Mouse (Mus musculus) megakaryocyte, adult 5-6 weeks (primary cell): ENCODE measurements at regions not wholly inside any gene's neighbourhood (a gene's known extent, or its start where the extent isn't known, plus 50 kb on each side); places are given as distances from the start of the nearest gene placed in this dataset.
"Not testable (repeated sequence)": the region's sequence is repeated elsewhere in the genome, so short reads cannot be mapped to it uniquely, and the experiment has no call there.

Source experiments
- ATAC-seq: 2 replicates; pipeline ENCODE4 v1.8.0; 2016; ENCODE audit warnings: mild to moderate bottlenecking, inconsistent platforms; ENCODE audit not compliant: poor library complexity, severe bottlenecking

DNA sequence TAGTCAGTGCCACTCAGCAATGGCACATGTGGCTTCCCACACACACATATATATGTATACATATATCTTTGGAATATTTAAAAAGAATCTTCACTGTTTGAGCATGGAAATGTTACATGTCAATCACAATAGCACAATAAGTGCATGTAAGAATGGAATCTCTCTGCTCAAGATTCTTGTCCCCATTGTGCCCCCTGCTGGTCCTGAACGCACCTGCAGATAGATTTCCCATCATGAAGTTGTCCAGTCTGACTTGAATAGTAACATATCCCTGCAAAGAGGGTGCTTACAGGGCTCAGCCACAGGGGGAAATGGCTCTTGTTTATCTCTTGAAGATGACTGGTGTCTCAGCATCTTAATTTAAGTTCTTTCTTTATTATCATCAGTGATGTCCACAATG, 770.8 kb upstream of the Zfp386 start:
- peak; percentile 92 for ATAC-seq

DNA sequence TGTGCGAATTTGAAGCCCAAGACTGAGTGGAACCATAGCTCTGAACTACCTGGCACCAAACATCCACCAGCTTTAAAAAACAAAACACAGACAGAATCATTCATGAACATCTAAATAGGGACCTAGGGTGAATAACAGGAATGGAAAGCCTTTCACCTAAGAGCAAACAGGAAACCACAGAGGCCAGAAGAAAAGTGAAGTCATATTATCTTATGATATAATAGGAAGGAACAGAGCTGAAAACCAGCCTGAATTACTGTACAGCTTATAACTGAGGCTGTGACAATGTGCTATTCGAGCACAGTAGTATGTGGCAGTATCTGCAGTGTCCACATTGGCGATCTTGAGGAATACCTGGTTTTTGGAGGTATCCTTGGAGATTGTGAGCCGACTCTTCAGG, 753.8 kb upstream of the Zfp386 start:
- peak; percentile 68 for ATAC-seq

DNA sequence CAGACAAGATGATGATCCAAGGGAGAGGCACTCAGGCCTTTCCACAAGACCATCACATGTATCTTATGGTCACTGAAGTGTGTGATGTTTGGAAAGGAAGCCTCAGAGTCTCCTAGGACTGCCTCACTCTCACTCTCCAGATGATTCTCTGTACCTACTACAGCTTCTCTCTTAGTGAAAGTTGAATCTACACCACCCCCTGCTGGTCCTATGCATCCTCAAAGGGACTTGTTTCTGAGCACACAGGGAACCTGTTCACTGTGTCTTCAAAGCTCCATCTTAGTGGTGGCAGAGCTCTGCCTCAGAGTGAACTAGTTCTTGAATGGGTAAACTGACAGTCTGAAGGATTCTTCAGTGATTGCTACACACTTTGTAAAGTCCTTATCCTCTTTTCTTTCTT, 749.5 kb upstream of the Zfp386 start:
- not testable (repeated sequence) for ATAC-seq

DNA sequence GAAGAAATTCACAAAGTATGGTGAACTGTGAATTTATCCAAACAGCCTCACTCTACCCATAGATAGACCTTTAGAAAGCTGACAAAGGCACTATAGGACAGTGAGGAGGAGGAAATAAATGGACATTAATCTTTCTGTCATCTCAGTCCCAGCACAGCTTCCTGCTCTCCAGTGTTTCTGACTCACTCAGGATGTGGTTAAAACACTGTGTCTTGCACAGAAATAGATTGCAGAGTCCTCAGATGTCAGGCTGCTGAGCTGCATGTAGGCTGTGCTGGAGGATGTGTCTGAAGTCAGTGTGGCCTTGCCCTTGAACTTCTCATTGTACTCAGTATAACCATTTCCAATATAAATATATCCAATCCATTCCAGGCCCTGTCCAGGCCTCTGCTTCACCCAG, 735.6 kb upstream of the Zfp386 start:
- peak; percentile 94 for ATAC-seq

DNA sequence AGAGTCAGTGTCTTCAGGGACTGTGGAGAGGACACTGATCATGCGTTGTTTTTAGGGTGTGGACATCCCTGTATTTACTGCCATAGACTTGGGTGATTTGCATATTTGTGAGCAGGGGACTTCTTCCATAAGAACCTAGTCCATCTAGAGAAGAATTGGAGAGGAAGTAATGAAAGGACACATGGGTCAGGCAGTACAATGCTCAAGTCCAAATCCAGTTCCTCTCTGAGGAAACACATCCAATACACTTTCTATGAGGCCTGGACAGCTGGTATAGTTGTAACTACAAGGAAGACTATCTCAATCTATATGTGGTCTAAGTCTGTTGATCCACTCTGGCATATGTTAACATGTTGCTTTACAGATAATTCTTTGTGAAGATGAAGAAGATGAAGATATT, 734.9 kb upstream of the Zfp386 start:
- peak; percentile 74 for ATAC-seq

DNA sequence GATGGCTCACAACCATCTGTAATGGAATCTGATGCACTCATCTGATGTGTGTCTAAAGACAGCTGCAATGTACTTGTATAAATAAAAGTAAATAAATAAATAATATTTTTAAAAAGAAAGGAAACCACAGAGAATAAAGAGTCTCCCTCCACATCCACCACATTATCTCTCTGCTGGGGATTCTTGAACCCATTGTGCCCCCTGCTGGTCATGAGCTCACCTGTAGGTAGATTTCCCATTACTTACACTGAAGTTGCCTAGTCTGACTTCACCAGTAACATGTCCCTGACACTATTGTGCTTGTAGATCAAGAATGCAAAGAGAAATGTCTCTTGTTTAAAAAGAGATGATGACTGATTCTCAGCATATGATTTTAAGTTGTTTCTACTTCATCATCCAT, 726.9 kb upstream of the Zfp386 start:
- ATAC-seq = peak; percentile 99

DNA sequence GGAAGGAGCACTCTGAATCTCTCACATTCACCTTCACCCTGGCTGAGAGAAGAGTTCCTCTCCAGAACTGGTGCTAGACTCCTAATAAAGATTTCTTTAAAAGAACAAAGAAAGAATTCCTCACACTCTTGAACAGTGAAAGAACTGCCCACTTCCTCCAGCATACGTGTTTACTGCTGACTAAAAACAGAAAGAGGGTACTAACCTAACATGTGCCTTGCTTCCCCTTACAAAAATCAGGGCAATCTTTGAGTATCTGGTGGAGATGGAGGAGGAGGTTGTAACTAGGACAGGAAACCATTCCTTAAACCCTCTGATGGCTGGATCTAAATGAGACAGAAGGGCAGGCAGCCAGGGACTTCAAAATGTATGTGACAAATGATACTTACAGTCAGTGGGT, 719.1 kb upstream of the Zfp386 start:
- ATAC-seq = peak; percentile 66

DNA sequence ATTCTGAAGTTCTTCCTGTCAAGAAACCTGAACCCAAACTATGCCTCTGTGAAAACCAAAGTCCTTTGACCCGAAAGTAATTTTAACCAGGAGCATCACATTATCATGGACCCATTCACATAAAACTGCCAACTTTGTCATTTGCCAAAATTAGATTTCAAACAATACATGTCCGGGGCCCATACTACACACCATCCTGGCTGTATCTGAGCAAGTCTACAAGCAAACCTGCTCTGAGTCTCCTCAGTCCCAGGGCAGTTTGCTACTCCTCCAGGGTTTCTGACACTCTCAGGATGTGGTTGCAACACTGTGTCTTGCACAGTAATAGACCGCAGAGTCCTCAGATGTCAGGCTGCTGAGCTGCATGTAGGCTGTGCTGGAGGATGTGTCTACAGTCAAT, 712.8 kb upstream of the Zfp386 start:
- peak; percentile 36 for ATAC-seq

DNA sequence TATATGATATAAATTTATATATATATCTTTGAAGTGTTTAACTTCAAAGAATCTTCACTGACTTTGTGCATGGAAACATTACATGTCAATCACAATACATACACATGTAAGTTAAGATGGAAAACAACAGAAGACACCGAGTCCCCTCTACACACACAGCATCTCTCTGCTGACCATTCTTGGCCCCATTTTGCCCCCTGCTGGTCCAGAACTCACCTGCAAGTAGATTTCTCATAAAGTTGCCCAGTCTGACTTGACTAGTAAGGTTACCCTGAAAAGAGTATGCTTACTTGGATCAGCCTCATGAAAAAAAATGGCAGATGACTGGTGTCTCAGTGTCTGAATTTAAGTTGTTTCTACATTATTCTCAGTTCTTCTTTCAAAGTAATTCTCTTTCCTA, 710.9 kb upstream of the Zfp386 start:
- peak; percentile 38 for ATAC-seq

DNA sequence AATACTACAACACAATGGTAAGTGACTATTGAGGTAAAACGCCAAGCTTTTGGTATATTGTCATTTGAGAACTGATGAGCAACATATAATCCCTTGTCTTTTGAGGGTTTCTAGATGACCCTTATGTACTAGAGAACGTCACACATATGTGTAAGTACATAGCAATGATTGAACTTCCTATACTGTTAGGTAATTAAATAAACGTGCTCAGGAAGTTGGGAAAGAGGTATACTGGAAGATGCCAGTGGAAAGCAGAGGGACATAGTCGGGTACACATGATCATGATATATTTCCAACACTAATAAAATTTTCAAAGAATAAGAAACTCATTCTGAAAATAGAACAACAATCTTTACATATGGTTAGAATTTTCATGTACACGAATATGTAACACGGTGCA, 701.4 kb upstream of the Zfp386 start:
- peak; percentile 35; the same call in 1 of the 2 replicates for ATAC-seq

DNA sequence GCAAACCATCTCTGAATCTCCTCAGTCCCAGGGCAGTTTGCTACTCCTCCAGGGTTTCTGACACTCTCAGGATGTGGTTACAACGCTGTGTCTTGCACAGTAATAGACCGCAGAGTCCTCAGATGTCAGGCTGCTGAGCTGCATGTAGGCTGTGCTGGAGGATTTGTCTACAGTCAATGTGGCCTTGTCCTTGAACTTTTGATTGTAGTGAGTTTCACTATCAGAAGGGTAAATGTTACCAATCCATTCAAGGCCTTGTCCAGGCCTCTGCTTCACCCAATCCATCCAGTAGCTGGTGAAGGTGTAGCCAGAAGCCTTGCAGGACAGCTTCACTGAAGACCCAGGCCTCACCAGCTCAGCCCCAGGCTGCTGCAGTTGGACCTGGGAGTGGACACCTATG, 688.5 kb upstream of the Zfp386 start:
- ATAC-seq = peak; percentile 45

DNA sequence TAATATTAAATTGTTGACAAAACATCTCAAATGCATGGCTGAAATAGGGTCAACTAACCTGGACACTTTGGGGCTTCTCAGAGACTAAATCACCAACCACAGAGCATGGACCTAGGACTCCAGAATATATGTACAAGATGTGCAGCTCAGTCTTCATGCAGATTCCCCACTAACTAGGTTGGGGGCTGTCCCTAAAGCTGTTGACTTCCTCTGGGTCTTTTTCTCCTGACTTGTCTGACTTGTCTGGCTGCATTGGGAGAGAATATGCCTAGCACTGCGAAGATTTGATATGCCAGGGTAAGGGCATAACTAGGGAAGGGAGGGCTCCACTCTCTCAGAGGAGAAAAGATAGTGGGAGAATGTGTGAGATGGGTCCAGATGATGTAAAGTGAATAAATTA, 681.9 kb upstream of the Zfp386 start:
- not testable (repeated sequence) for ATAC-seq

DNA sequence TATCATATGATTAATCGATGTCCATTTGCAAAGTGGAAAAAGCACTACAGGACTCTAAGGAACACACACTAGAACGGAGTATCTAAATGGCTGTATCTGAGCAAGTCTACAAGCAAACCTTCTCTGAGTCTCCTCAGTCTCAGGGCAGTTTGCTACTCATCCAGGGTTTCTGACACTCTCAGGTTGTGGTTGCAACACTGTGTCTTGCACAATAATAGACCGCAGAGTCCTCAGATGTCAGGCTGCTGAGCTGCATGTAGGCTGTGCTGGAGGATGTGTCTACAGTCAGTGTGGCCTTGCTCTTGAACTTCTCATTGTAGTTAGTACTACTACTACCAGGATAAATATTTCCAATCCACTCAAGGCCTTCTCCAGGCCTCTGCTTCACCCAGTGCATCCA, 675.7 kb upstream of the Zfp386 start:
- ATAC-seq = peak; percentile 77

DNA sequence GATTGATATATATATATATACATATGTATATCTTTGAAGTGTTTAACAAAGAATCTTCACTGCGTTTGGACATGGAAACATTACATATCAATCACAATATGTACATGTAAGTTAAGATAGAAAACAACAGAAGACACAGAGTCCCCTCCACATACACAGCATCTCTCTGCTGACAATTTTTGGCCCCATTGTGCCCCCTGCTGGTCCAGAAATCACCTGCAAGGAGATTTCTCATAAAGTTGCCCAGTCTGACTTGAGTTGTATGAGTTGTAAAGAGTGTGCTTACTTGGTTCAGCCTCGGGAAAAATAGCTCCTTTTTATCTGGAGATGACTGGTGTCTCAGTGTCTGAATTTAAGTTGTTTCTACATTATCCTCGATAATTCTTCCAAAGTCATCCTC, 674.5 kb upstream of the Zfp386 start:
- not testable (repeated sequence) for ATAC-seq

DNA sequence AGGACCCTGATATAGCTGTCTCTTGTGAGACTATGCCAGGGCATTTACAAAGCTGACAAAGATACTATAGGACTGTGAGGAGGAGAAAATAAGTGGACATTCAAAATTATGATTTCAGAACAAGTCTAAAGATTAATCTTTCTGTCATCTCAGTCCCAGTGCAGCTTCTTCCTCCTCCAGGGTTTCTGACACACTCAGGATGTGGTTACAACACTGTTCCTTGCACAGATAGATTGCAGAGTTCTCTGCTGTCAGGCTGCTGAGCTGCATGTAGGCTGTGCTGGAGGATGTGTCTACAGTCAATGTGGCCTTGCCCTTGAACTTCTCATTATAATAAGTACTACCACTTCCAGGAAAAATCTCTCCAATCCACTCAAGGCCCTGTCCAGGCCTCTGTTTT, 661.0 kb upstream of the Zfp386 start:
- peak; percentile 82 for ATAC-seq

DNA sequence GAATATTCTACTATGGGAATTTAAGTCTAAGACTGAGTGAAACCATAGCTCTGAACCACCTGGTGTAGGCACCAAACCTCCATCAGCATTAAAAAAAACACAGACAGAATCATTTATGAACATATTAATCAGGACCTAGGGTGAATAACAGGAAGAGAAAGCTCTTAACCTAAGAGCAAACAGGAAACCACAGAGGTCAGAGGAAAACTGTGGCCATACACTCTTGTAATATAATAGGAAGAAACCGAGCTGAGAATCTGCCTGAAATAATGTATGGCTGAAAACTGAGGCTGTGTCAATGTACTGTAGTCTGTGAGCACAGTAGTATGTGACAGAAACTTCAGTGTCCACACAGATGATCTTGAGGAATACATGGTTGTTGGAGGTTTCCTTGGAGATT, 643.4 kb upstream of the Zfp386 start:
- ATAC-seq = peak; percentile 79

DNA sequence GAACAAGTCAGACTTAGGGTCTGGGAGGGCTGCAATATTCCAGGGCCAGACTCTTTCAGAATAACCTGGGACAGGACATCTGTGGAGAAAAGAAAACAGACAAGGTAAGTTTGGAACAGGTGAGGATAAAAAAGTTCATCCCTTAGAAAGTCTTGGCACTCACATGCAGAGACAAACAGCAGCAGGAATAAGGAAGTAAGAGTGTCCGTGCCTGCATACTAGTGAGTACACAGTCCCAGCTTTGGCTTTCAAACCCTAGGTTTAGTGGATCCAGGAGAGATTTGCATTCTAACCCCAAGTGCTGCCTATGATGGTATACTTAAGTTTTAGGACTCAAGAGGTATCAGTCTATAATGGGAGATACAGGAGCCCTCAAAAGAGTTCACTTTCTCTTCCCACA, 642.9 kb upstream of the Zfp386 start:
- ATAC-seq = peak; percentile 88

DNA sequence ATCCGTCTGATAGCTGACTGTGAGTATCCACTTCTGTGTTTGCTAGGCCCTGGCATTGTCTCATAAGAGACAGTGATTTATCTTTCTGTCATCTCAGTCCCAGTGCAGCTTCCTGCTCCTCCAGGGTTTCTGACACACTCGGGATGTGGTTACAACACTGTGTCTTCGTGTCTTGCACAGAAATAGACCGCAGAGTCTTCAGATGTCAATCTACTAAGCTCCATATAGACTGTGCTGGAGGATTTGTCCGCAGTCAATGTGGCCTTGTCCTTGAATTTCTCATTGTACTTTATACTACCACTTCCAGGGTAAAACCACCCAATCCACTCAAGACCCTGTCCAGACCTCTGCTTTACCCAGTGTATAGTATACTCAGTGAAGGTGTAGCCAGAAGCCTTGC, 601.3 kb upstream of the Zfp386 start:
- ATAC-seq = peak; percentile 52

DNA sequence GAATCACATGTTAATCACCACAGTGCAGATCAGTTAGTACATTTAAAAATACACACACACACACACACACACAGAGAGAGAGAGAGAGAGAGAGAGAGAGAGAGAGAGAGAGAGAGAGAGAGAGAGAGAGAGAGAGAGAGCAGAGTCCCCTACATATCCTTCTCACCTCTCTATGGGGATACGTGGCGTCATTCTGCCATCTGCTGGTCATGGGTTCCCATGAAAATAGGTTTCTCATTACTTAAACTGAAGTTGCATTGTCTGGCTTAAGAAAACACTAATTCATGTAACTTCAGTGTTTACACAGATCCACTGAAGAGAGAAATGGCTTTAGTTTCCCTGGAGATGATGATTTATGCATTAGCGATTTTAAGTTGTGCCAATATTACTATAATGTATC, 594.9 kb upstream of the Zfp386 start:
- peak; percentile 95 for ATAC-seq

DNA sequence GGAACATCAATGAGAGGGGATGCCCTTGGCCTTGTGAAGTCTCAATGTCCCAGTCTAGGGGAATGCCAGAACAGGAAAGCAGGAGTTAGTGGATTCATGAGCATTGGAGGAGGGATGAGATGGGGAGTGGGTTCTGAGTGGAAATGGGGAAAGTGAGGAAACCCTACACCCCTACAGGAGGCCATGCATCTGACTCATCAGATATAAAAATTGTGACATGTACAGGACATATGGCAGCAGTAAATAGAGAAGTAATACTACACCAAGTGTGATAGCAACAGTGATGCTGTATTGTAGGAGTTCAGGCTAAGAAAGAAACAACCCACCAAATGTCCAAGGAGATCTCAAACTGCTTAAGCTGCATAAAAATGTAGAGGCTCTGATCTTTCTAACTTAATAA, 582.7 kb upstream of the Zfp386 start:
- peak; percentile 42; the same call in 1 of the 2 replicates for ATAC-seq

DNA sequence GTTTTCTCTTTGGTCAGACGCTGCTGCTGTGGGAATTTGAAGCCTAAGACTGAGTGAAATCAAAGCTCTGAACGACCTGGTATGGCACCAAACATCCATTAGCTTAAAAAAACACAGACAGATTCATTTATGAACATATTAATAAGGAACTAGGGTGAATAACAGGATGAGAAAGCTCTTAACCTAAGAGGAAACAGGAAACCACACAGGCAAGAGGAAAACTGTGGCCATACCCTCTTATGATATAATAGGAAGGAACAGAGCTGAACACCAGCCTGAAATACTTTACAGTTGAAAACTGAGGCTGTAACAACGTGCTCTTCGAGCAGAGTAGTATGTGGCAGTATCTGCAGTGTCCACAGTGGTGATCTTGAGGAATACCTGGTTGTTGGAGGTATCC, 579.5 kb upstream of the Zfp386 start:
- ATAC-seq = peak; percentile 83

DNA sequence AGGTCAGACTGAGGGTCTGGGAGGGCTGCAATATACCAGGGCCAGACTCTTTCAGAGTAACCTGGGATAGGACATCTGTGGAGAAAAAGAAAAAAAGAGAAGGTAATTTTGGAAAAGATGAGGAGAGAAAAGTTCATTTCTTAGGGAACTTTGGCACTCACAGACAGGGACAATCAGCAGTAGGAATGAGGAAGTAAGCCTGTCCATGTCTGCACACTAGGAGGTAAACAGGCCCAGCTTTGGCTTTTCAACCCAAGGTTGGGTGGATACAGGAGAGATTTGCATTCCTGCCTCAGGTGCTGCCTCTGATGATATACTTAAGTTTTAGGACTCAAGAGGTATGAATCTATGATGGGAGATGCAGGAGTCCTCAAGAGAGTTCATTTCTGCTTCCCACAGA, 579.0 kb upstream of the Zfp386 start:
- peak; percentile 79 for ATAC-seq

DNA sequence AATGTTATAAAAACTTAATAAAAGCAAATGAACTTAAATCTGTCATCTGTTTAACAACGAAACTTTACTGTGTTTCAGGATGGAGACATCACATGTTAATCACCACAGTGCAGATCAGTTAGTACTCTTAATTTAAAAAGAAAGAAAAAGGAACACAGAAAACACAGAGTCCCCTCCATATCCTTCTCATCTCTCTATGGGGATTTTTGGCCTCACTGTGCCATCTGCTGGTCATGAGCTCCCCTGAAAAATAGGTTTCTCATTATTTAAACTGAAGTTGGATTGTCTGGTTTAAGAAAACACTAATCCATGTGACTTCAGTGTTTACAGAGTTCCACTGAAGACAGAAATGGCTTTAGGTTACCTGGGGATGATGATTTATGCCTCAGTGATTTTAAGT, 548.7 kb upstream of the Zfp386 start:
- peak; percentile 83 for ATAC-seq

DNA sequence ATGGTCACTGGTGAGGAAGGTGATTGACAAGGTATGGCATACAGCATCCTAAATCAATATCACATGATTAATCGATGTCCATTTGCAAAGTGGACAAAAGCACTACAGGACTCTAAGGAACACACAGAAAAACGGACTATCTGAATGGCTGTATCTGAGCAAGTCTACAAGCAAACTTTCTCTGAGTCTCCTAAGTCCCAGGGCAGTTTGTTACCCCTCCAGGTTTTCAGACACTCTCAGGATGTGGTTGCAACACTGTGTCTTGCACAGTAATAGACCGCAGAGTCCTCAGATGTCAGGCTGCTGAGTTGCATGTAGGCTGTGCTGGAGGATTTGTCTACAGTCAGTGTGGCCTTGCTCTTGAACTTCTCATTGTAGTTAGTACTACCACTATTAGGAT, 540.2 kb upstream of the Zfp386 start:
- ATAC-seq = peak; percentile 45; the same call in 1 of the 2 replicates
